Mouse (Mus musculus): ENCODE results near the gene Ppl.

DNA sequence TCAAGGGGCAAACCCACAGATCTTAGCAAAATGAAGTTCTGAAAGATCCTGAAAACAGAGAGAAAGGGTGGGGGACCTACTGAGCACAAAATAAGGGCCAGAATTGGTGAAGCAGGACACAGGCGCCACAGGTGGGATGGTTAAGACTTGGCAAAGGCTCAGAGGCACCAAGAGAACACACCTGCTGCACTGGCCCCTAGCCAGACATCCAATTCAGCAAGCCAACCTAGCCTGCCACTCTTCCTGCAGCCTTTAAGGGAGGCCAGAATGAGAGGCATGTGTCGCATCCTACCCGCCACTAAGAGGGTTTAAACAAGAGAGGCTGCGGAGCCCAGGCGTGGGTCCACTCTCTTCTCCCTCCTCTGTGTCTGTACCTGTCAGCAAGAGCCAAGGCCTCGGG, 31.2 kb downstream of the Ppl start:
- no peak for TF ChIP-seq CTCF (IDR thresholded peaks at IDR 0.05; ENCODE audit: low read depth)
- no peak for TF ChIP-seq EP300 (IDR thresholded peaks at IDR 0.05; ENCODE audit: low read depth)

All from liver, postnatal 0 days (tissue).